Mouse (Mus musculus): ENCODE measurements around the gene Vmn1r24. TPM values are rescaled to one million over a fixed set of nuclear protein-coding genes. Genes with fewer than 3 reads are reported as not detected.
"Not testable (repeated sequence)": the region's sequence is repeated elsewhere in the genome, so short reads cannot be mapped to it uniquely, and the experiment has no call there.

The Vmn1r24 gene
- total RNA-seq (2022), result not detected

GRCm38 (mm10) chr6:57961403-57961802 lies at the start of gene Vmn1r24:
Gene Vmn1r24 (minus strand): TSS chr6:57961503.
- DNase-seq (ENCODE audit: low spot score in 2 of 2), result not testable (repeated sequence)

GRCm38 (mm10) chr6:57980710-57981109 lies 19.4 kb upstream of the Vmn1r24 start, which contains the start of gene Vmn1r25:
Gene Vmn1r25 (minus strand): TSS chr6:57980810.
- no peak for DNase-seq (ENCODE audit: low spot score in 2 of 2)

GRCm38 (mm10) chr6:57926738-57927137 lies 34.6 kb downstream of the Vmn1r24 start, which contains the start of gene Vmn1r23:
Gene Vmn1r23 (minus strand): TSS chr6:57926838.
- no peak for DNase-seq (ENCODE audit: low spot score in 2 of 2)

GRCm38 (mm10) chr6:57907928-57908327 lies 53.4 kb downstream of the Vmn1r24 start, which contains the start of gene Vmn1r22:
Gene Vmn1r22 (minus strand): TSS chr6:57908028.
- no peak for DNase-seq (ENCODE audit: low spot score in 2 of 2)

Other genes starting within 250 kb of the Vmn1r24 start
- gene Vopp1, start 136.3 kb downstream of the Vmn1r24 start, total RNA-seq (2022), result 10 to 100 TPM; 59.6 to 78.1 (median 72.4) TPM
- gene Vmn1r21, start 111.2 kb downstream of the Vmn1r24 start, total RNA-seq (2022), result not detected
- not detected for gene Vmn1r22, start 53.5 kb downstream of the Vmn1r24 start, total RNA-seq (2022)
- gene Vmn1r23, start 34.7 kb downstream of the Vmn1r24 start, total RNA-seq (2022), result not detected
- gene Vmn1r25, start 19.3 kb upstream of the Vmn1r24 start, total RNA-seq (2022), result not detected
- gene Vmn1r26, start 53.7 kb upstream of the Vmn1r24 start, total RNA-seq (2022), result not detected